Mouse (Mus musculus): Measurements from ENCODE around the gene Grik3. TPM values are rescaled to one million over a fixed set of nuclear protein-coding genes. Genes with fewer than 3 reads are reported as not detected.

Grik3 gene
- total RNA-seq, 2 experiments from 2014 or later: 0.17 to 0.21 TPM

DNA sequence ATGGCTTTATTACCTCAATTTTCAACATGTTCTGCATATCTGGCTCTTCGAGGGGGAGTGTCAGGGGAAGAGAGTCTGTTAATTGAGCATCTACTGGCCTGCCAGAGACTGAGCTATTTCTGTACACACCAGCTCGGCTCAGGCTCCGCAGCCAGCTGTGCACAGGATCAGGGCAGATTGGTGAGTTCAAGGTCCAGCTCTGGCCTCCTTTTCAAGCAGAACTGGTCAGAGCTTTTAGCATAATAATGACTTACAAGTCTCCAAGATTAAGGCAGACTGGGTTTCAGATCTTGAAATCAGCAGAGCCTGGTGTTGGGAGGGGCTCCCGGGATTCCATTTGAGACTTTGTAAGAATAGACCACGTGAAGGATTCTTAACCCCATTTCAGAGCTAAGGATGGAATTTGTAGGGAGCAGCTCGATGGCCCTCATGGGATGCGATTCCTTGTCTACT, 55.3 kb downstream of the Grik3 start:
- DNase-seq: no peak

DNA sequence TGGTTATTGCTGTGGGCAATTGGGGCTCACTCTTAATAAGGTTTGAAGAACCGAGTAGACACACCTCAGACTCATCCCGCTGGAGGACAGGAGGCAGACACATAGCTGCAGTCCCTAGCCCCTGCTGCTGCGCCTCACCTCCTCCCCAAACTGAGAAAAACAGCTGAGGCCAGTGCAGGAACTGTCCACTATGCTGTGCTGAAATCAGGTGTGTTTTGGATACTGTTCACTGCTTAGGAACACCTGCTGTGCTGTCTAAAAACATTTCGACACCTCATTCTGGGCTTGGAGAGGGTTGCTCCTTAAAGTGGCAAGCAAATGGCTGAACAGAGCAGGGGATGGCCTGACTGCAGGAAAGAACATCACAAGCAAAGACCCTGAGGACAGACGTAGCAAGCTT, 57.7 kb downstream of the Grik3 start:
- no peak for DNase-seq

DNA sequence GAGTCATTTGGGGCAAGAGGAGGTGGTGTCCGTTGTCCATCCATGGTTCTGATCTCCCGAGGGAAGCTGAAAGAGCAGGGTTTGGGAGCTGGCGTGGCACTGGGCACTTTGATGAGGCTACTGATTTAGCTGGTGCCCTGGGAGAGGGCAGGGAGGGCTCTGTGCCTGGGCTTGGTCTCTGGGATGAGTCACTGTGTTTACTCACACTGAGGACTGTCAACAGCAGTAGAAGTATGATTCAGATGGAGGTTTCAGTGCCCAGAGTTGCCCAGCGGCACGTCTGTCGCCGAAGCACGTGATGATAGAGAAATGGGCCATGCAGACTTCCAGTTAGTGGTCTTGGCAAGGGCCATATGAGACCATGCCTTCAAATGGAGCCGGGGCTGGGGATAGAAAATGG, 63.3 kb downstream of the Grik3 start:
- no peak for DNase-seq

DNA sequence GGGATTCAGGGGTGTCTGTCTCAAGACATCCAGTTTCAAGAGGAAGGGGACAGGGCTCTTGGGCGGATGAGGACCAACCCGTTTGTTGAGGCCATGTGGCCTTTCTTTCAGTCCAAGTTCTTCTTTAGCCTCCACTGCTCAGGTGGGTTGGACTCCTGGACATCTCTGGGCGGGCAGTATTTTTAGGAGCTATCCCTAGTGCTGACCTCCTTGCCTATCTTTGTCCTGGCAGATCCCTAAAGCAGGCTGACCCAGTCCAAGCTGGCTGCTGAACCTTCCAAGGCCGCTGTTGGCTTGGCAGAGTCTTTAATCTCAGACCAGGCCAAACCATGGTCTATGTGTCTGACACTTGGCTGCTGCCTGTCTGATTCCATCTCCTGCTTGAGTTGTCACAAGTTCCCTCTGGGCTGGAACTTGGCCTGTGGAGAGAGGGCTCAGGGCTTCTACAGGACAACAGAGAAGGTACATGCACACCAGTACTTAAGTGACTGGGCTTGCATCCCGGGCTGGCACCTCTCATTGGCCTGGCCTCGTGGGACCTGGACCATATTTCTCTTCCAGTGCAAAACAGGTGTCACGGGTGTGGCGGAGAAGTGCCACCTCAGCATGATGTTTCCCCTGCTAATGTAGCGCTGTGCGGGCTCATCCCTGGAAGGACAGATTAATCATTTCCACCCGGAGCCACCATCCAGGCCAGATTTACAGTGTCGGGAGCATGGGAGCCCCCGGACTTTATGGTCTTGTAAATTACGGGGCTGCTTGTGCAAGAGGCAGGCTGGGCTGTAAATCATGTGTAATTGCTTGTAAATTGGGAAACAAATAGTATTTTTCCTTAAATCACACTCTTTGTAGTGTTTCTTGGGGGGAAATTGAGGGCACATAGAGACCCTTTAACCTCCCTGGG, 66.2 kb downstream of the Grik3 start:
- peak; percentile 8 to 45 for DNase-seq

DNA sequence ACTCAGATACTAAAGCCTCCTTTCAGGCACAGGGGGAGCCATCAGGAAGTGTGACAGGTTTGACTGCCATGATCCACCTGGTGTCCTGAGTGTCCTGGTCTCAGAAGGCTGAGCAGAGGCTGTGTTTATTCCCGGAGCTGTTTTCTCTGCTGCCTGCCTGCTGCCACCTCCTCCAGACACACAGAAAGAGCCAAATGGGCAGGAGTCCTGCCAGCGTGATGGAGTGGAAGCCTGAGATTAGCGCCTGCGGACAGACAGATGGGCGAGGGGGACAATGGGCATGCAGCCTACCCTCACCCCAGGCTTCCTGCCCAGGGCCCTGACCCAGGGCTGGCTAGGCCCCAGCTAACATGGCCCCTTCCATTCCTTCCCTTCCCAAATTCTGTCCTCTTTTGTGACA, 69.1 kb downstream of the Grik3 start:
- DNase-seq: no peak

DNA sequence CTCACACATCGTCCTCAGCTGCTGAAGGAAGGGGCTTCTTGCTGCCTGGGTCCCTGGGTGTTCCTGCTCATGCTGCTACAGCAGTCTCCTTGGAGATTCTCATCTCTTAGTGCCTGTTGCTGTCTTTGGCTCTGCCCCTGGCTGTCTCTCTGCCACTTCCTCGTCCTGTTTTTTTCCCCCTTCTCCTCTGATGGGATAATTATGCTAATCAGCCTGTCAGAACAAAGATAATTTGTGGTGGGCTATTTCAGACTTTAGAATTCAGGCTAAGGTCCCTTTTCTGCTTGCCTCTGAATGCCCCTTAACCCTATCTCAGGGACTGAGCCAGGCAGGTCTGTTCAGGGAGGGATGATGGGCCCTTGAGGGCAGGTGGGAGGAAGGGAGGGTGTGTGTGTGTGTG, 70.3 kb downstream of the Grik3 start:
- DNase-seq: no peak

DNA sequence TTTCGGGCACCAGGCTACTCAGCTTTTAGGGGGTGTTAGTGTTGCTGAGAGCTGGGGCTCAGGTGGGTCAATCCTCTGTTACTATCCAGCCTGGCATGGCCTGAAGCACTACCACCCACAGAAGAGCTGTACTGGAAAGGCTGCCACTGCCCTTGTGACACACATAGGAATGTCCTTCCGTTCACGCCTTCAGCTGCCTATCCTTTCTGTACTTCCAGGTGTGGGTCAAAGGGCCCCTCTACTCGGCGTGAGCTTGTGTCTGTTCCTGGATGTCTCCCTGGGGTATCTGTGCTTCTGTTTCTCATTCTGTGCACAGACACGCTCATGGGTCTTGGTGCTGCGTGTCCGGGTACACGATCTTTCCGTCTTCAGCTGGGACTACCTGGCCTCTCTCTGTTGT, 73.1 kb downstream of the Grik3 start:
- no peak for DNase-seq

DNA sequence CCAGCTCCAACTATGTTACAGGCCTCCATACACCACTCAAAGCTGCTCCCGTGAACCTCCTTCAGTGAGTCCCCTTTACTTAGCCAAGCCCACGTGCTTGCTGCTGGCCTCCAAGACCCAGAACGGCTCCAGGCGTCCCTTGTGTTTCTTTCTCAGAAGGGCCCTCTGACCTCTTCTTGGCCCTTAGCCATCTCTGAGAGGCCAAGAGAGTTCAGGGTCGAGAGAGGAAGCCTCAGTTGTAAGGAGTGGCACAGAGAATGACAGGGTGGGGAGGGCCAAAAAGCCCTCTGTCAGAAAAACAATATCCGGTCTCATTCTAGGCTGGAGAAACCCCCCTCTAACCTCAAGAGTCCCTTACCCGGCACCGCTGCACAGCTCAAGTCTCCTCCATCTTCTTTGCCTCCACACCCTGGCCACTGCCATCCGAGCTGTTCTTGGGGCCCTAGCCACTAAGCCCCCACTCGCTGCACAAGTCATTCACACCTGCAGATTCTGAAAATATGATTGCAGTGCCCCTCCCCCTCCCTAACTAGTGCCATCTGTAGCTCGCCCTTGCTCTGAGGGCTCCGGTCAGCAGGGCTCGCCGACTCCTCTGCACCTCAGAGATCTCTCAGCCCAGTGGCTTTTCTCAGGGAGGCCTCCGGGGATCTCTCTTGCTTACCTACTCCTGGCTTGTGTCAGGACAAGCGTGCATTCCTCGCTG, 73.7 kb downstream of the Grik3 start:
- DNase-seq: no peak

DNA sequence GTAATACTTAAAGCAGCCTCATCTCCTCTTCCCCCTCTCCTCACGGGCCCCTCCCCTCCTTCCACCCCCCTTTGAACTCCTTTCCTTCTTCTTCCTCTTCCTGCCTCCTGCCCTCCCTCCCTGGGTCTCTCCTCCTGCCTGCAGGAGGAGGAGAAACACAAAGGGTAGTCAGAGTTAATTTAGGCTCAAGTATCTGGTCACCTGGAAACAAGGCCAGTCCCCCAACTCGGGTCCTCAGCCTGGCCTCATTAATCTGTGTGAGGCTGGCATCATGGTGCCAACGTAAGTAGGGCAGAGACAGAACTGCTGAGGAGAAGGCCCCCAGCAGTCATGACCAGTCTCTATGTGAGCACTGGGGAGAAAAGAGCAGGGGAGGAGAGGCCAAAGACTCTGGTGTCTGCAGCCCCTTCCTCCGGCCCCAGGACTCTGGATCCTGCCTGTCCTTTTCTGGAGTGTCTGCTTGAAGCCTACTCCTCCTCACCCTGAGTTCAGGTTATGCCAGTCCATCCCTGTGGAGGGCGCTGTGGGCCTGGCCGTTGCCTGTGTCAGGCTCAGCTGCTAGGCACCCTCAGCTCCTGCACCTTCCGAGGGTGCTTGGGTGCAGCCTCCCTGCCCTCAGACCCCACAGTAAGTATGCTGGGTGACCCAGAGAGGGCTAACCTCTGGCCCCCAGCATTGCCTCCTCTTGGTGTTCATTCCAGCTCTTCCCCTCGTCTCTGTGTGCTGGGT, 75.4 kb downstream of the Grik3 start:
- DNase-seq: no peak

DNA sequence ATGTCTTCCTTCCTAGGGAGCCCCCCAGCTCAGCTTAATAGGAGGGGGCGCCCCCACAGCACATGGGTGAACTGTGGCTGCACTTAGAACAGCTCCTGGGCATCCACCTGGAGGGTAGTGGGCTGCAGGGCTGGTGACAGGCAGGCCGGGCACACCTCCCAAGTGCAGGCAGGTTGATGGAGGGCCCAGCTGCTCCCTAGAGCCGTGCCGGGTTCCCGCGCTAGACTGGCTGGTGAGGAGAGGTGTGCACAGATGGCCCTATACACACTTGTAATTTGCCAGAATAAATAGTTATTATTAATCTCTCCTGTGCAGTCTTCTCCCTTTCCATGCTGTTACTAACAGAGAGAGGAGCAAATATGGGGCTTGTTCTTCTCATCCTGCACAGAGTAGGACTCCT, 77.7 kb downstream of the Grik3 start:
- no peak for DNase-seq

DNA sequence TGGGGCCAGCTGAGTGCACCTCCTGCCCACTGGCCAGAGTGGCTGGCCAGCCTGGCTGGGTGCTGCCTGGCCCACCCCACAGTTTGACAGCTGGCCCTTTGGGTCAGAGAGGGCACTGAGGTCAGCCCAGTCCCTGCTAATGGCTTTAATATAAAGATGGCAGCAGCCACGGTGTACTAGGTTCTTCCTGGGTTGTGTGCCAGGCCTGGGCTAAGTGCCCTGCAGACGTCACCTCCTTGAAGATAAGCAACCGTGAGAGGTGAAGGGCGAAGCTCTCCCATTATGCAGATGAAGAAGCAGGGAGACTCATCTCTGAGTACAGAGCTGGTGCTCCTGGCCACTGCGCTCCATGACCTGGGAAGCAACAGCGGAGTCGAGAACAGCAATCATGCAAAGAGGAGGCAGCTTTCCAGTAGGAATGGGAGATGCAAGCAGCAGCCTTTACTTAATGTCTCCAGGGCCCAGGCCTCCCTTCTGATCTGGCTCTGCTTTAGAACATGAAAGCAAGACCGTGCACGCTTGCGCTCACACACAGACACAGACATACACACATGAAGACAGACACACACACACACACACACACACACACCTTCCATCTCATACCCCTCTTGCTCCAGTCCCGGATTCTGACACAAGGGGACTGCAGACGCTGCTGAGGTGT, 81.3 kb downstream of the Grik3 start:
- DNase-seq: no peak

DNA sequence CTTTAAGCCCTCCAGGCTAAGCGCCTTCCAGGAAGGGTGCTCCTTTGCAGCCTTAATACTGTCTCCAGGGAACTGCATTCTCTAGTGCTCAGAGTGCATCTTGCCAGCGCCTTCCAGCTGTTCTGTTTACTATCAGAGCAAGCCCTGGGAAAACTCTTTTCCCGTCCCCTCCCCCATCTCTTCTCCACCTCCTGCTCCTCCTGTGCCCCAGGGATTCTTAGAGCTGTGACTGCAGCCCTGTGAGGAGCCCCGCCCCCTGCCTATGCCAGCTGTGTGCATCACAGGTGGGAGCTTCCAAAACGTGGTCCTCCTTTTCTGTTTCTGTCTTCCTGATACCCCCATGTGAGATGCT, 81.8 kb downstream of the Grik3 start:
- no peak for DNase-seq

DNA sequence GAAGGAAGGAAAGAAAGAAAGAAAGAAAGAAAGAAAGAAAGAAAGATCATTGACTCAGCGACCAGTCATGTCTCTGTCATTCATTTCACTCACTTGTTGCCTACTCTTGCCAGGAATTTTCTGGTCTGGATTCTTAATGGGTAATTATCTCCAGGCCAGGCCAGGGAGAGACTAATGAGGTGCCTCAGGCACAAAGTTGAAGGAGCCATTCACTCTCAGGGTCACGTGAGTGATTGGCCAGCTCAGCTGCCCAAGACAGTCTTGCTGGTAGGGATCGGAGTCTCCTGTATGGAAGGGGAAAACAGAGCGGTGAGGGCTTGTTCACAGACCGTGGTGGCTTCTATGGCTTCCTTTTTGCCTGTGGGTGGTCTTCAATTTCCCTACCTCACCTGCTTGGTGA, 82.5 kb downstream of the Grik3 start:
- DNase-seq: no peak

DNA sequence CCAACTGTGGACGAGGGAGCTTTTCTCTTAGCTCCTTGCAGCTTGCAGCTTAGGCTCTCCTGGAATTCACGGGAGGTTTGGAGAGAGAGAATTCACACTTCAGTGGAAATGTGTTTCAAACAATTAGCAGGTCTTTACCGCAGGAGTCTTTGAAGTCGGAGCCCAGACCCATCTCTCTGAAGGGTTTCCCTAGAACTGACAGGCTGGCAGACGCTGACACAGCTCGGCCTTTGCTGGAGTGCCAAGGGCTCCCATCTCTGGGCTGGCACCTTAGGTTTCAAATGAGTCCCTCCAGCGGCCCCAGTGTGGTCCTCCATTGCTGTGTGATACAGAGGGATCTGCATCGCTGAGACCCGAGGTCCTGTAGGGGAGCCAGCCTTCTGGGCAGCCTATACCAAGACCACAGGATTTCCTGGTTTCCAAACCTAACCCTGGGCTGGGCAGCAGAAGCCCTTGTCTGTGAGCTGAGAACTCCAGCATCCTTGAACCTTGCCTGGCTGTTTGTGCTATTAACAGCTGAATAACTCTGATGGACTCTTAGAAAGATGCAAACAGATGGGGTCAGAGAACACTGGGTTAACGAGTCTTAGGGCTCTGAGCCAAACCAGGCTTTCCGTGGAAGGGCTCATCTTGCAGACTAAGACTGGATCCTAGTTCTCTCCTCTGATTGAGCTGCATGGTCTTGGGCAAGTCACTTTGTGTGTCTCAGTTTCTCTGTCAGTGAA, 83.6 kb downstream of the Grik3 start:
- DNase-seq: no peak

DNA sequence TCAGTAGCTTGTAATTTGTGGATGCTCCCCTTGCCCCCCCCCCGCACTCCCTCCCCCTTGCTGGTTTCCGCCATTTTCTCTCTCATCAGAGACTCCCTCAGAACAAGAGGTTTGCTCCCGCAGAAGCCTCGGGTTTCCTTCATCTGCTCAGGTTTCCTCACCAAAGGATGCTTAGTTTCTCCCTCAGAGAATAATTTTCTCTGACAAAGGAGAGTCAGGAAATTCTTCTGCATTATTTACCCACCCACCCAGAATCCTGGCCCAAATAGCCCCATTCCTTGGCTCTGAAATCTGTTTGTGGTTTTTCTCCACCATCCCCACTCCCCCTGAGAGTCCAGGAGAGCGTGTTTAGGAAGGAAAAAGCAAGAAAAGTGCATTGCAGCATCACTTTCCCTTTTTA, 89.8 kb downstream of the Grik3 start:
- DNase-seq: no peak

DNA sequence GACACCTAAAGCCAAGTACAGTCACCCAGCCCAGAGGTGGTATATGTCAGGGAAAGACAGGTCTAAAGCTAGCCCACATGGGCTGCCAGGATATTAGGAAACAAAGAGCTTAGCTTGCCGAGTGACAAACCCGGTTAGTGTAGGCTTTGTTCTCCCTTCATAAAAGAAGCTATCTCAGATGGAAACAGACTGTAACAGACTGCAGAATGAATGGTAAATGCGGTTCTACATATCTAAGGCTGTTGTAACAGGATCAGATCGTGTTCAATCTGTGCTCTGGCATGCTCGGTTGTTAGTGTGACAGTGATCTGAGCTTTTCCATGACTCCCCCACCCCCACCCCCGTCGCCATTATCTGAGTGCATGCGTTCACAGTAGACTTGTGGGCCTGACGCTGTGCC, 92.8 kb downstream of the Grik3 start:
- no peak for DNase-seq

DNA sequence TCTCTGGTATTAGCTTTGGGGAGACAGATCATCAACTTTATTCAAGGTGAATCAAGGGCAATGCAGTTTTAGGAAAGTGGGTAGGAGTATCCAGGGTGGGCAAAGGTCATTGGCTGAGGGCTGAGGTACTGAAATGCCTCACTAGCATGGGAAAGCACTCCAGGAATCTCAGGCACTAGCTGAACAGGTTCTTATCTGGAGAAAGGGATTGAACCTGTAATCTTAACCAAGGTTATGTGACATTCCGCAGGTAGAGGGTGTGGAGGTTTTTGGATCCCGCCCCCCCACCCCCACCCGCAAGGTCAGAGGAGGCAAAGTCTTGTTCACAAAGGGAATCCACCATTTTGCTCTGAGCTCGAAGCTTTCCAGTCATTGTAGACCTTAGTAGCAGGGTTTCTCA, 93.4 kb downstream of the Grik3 start:
- DNase-seq: no peak

DNA sequence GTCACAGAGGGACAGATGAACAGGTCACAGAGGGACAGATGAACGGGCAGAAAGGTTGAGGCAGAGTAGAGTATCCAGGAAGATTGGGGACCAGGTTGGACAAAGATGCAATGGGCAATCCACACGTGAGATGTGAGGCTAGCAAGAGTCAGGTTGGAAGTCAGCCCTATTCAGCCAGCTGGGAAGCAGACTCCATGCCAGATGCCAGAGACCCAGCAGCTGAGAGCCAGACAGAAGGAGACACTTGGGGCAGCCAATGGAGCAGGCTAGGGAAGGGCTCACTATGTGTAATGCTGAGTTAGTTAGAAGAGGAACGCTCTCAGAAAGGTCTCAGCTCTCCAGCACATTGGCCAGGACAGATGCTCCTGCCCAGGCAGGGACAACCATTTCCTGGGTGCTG, 94.2 kb downstream of the Grik3 start:
- no peak for DNase-seq

DNA sequence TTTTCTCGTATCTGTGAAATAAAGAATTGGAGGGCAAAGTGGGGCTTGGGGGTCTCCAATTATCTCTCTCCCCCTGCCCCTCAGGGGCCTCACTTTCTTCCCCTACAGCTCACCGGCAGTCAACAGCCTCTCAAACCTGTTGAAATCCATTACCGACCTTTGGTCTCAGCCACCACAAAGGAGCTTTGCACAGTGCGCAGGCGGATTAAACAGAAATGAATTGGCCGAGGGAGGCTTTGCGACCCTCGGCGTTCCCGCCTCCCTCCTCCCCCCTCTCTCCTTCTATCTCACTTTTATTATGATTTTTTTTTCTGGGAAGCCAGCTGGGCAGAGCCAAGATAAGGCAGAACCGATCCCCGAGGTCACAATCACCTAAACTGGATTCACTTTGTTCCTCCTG, 97.1 kb downstream of the Grik3 start:
- no peak for DNase-seq

DNA sequence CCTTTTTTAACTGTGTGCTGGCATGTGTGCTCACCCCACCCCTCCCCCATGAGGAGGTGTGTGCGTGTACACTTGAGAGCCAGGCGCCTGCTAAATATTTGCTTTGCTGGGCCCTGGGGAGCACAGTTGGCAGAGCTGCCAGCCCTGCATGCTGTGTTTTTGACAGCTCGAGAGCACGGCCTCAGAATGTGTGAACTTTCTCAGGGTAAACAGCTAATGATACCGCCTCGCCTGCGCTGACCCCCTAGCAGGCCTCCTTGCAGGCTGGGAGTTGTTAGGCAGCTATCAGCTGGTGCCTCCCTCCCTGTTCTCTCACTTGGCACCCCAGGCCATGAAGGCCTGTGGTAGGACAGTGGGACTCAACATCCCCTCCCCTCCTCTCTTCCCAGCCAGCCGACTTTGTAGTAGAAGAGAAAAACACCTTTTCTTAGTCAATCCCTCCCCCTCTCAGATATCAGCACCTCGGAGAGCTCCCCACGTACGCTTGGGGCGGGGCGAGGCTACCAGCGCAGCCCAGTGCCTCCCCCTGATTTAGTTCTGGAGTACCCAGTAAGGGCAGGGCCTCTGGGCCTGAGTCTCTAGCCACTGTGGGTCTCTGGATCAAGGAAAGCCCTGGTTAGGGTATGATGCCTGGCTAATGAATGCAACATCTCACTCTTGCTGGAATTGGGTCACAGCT, 99.9 kb downstream of the Grik3 start:
- DNase-seq: peak in 1 of 2 experiments; percentile 30

DNA sequence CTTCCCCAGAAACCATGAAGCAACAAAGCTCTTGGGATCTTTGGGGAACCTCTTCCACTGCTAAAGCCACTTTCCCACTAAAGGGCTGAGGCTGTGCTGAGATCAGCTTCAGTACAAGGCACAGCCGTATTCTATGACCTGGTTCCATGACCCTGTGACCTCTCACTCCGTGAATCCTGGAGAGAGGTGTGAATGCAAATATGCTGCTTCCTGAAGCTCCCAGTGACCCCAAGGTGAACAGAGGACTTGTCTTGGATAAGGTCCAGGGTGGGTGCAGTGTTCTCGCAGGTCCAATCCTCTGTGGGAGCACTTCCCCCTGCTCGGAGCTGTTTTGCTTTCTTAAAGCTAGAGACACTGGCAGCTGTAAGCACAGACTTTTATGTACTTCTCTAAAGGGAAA, 102.2 kb downstream of the Grik3 start:
- DNase-seq: no peak

Data from heart, adult 18-20 months (tissue).